Mouse (Mus musculus) urinary bladder, adult 2 months (tissue): Measurements from ENCODE around the gene Ptpn11. TPM values are rescaled to one million over a fixed set of nuclear protein-coding genes. Genes with fewer than 3 reads are reported as not detected.

Experiments used
- DNase-seq: peaks from one replicate; pipeline ENCODE4 v3.0.0; 2022; ENCODE audit warnings: low spot score
- polyA plus RNA-seq: library from polyadenylated mRNA; depleted of rRNA; stranded (reverse); fragments of >200 nt; gene quantifications from 2 replicates; pipeline ENCODE4 v1.2.3, GENCODE M21; 2012; rRNA removed

Gene Ptpn11
- polyA plus RNA-seq, 1 experiment = 40.0 TPM

- DNase-seq = no peak
Observed at GRCm38 (mm10) chr5:121089660-121090059, 101.5 kb downstream of the Ptpn11 start.

GRCm38 (mm10) chr5:121087733-121088132 lies 103.5 kb downstream of the Ptpn11 start:
- no peak for DNase-seq

- no peak for DNase-seq
Observed at GRCm38 (mm10) chr5:121082605-121083004, 108.6 kb downstream of the Ptpn11 start.

GRCm38 (mm10) chr5:121081754-121082153 lies 109.4 kb downstream of the Ptpn11 start:
- no peak for DNase-seq

Other genes with a start within 250 kb of the Ptpn11 start
- gene Rph3a, start 181.3 kb downstream of the Ptpn11 start, polyA plus RNA-seq = 0.01 and 0.03 TPM in 2 replicates
- gene Rpl6, start 13.1 kb upstream of the Ptpn11 start, polyA plus RNA-seq = 889 and 965 TPM in 2 replicates
- 11.8 and 13.2 TPM in 2 replicates for gene Hectd4, start 28.8 kb upstream of the Ptpn11 start, polyA plus RNA-seq
- 106 and 115 TPM in 2 replicates for gene Trafd1, start 194.2 kb upstream of the Ptpn11 start, polyA plus RNA-seq
- 15.8 and 17.2 TPM in 2 replicates for gene Naa25, start 206.5 kb upstream of the Ptpn11 start, polyA plus RNA-seq